Mouse (Mus musculus) lung, adult 2 months (tissue): ENCODE measurements around the gene Kcnj10.

Experiments
- CTCF ChIP-seq: fragments of 200-500 bp; IDR thresholded peaks from 2 replicates; pipeline ENCODE4 v1.5.1; 2011; ENCODE audit warnings: mild to moderate bottlenecking, low read length, control low read depth; ENCODE audit not compliant: insufficient read depth
- POLR2A ChIP-seq: fragments of 200-500 bp; IDR thresholded peaks from 2 replicates; pipeline ENCODE4 v1.6.1; 2011; ENCODE audit warnings: low read depth, mild to moderate bottlenecking, control low read depth, low read length, borderline replicate concordance; ENCODE audit errors: extremely low read depth

DNA sequence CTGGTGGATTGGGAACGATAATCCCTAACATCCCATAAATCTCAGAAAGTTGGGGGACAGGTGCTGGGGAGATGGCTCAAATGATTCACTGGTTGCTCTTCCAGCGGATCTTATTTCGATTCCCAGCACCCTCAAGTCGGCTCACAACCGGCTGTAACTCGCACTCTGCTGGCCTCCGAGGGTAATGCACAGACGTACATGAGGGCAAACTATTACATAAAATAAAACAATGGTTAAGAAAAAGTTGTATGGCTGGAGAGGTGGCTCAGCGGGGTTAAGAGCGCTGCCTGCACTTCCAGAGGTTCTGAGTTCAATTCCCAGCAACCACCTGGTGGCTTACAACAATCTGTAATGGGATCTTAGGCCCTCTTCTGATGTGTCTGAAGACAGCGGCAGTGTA is 14.3 kb upstream of the Kcnj10 start:
- TF ChIP-seq CTCF (no peak), POLR2A (no peak)
